Mouse (Mus musculus) embryonic facial prominence, embryonic 13.5 days (tissue): ENCODE measurements around the gene Hoxc4. TPM values are rescaled to one million over a fixed set of nuclear protein-coding genes. Genes with fewer than 3 reads are reported as not detected.

Source experiments
- ATAC-seq: fragments of 200-750 bp; cut with Nextera tagmentation; 2 replicates; pipeline ENCODE4 v1.8.0; 2017; ENCODE audit warnings: low read depth; ENCODE audit not compliant: insufficient number of reproducible peaks, insufficient read depth, low FRiP score, low TSS enrichment
- H3K27ac ChIP-seq: fragments of 300-500 bp; sonication (generic); 2 replicates; pipeline ENCODE4 v1.5.1; 2015; ENCODE audit warnings: moderate library complexity, mild to moderate bottlenecking, inconsistent platforms
- H3K27me3 ChIP-seq: fragments of 300-500 bp; sonication (generic); 2 replicates; pipeline ENCODE4 v1.6.1; 2015; ENCODE audit warnings: mild to moderate bottlenecking, inconsistent platforms
- H3K36me3 ChIP-seq: fragments of 300-500 bp; sonication (generic); 2 replicates; pipeline ENCODE4 v1.6.1; 2015; ENCODE audit warnings: mild to moderate bottlenecking, inconsistent platforms
- H3K4me1 ChIP-seq: fragments of 300-500 bp; sonication (generic); 2 replicates; pipeline ENCODE4 v1.6.1; 2015; ENCODE audit warnings: inconsistent platforms
- H3K4me2 ChIP-seq: fragments of 300-500 bp; sonication (generic); 2 replicates; pipeline ENCODE4 v1.6.1; 2015; ENCODE audit warnings: moderate library complexity, mild to moderate bottlenecking, inconsistent platforms
- H3K4me3 ChIP-seq: fragments of 300-500 bp; sonication (generic); 2 replicates; pipeline ENCODE4 v1.5.1; 2015; ENCODE audit warnings: mild to moderate bottlenecking, inconsistent platforms
- H3K9ac ChIP-seq: fragments of 300-500 bp; sonication (generic); 2 replicates; pipeline ENCODE4 v1.6.1; 2015; ENCODE audit warnings: mild to moderate bottlenecking, inconsistent platforms
- H3K9me3 ChIP-seq: fragments of 300-500 bp; sonication (generic); 2 replicates; pipeline ENCODE4 v1.6.1; 2016; ENCODE audit warnings: inconsistent platforms
- WGBS: fragments of 180-500 bp; shearing (Covaris S2); methylation state at CpG from one replicate; pipeline ENCODE4 v1.1.7; 2015; ENCODE audit warnings: mixed read lengths; 5-methylcytosine and 5-hydroxymethylcytosine counted together
- polyA plus RNA-seq: library from polyadenylated mRNA; unstranded; fragments of >200 nt; fragmentation: Nextera tagmentation; extraction: Ambion mirVana; gene quantifications from 2 replicates; pipeline ENCODE4 v1.2.1, GENCODE M21; 2015

The Hoxc4 gene
- polyA plus RNA-seq, 1 experiment from 2014 or later, result 1.7 TPM

GRCm38 (mm10) chr15:103005308-103005707 lies 13.4 kb upstream of the Hoxc4 start:
- Histone ChIP-seq H3K4me1 (0 out of 2 replicates have a peak, but pooled peaks cover 3% of the 10 kb centered on the region), H3K9ac (no peak overlapping the region), H3K27me3 (peaks cover 100% of the 10 kb centered on the region), H3K4me2 (no peak overlapping the region), H3K36me3 (no peaks in the 10 kb centered on the region), H3K9me3 (no peaks in the 10 kb centered on the region), H3K4me3 (no peak overlapping the region), H3K27ac (no peak overlapping the region)
- ATAC-seq, result no peak
- 1% methylated on average over 17 of the region's 17 CpGs for WGBS

- no peak for ATAC-seq
- H3K27me3 ChIP-seq, result peaks cover 100% of the 10 kb centered on the region
- H3K4me3 ChIP-seq, result no peak overlapping the region
- 4% methylated on average over 5 of the region's 5 CpGs for WGBS
- no peak overlapping the region for H3K4me2 ChIP-seq
- H3K27ac ChIP-seq, result no peak overlapping the region
- H3K9me3 ChIP-seq, result no peaks in the 10 kb centered on the region
- no peaks in the 10 kb centered on the region for H3K4me1 ChIP-seq
- H3K36me3 ChIP-seq, result no peaks in the 10 kb centered on the region
- H3K9ac ChIP-seq, result no peak overlapping the region
Observed at GRCm38 (mm10) chr15:103005797-103006196, 12.9 kb upstream of the Hoxc4 start.

- ATAC-seq, result no peak
- Histone ChIP-seq H3K36me3 (no peaks in the 10 kb centered on the region), H3K4me1 (no peaks in the 10 kb centered on the region), H3K9me3 (no peaks in the 10 kb centered on the region), H3K4me2 (no peak overlapping the region), H3K27me3 (peaks cover 100% of the 10 kb centered on the region), H3K27ac (no peak overlapping the region), H3K4me3 (no peak overlapping the region), H3K9ac (no peak overlapping the region)
- 4% methylated on average over 1 of the region's 1 CpGs for WGBS
Observed at GRCm38 (mm10) chr15:103006326-103006725, 12.4 kb upstream of the Hoxc4 start.

- H3K9ac ChIP-seq, result no peak overlapping the region
- H3K36me3 ChIP-seq, result no peaks in the 10 kb centered on the region
- no peak overlapping the region for H3K27ac ChIP-seq
- H3K9me3 ChIP-seq, result no peaks in the 10 kb centered on the region
- 1% methylated on average over 27 of the region's 27 CpGs for WGBS
- no peak overlapping the region for H3K4me3 ChIP-seq
- H3K4me2 ChIP-seq, result no peak overlapping the region
- H3K27me3 ChIP-seq, result peaks cover 99% of the 10 kb centered on the region
- peaks cover 5% of the 10 kb centered on the region for H3K4me1 ChIP-seq
- ATAC-seq, result no peak
Observed at GRCm38 (mm10) chr15:103009265-103010111, 9.2 kb upstream of the Hoxc4 start.

GRCm38 (mm10) chr15:103010112-103010846 lies 8.5 kb upstream of the Hoxc4 start:
- ATAC-seq, result no peak
- Histone ChIP-seq H3K9ac (no peak overlapping the region), H3K4me1 (peaks cover 5% of the 10 kb centered on the region), H3K4me2 (no peak overlapping the region), H3K4me3 (no peak overlapping the region), H3K36me3 (no peaks in the 10 kb centered on the region), H3K9me3 (no peaks in the 10 kb centered on the region), H3K27me3 (peaks cover 99% of the 10 kb centered on the region), H3K27ac (no peak overlapping the region)
- WGBS, result 2% methylated on average over 31 of the region's 31 CpGs

GRCm38 (mm10) chr15:103010847-103011555 lies 7.7 kb upstream of the Hoxc4 start:
- peaks cover 5% of the 10 kb centered on the region for H3K4me1 ChIP-seq
- no peak overlapping the region for H3K27ac ChIP-seq
- peaks cover 99% of the 10 kb centered on the region for H3K27me3 ChIP-seq
- 2% methylated on average over 28 of the region's 28 CpGs for WGBS
- no peak overlapping the region for H3K4me3 ChIP-seq
- no peak overlapping the region for H3K4me2 ChIP-seq
- H3K9ac ChIP-seq, result no peak overlapping the region
- no peaks in the 10 kb centered on the region for H3K9me3 ChIP-seq
- ATAC-seq, result no peak
- no peaks in the 10 kb centered on the region for H3K36me3 ChIP-seq

GRCm38 (mm10) chr15:103011928-103012486 lies 6.7 kb upstream of the Hoxc4 start:
- Histone ChIP-seq H3K4me2 (no peak overlapping the region), H3K27me3 (peaks cover 99% of the 10 kb centered on the region), H3K4me1 (peaks cover 5% of the 10 kb centered on the region), H3K36me3 (no peaks in the 10 kb centered on the region), H3K4me3 (no peak overlapping the region), H3K9me3 (no peaks in the 10 kb centered on the region), H3K27ac (no peak overlapping the region), H3K9ac (no peak overlapping the region)
- 2% methylated on average over 26 of the region's 26 CpGs for WGBS
- no peak for ATAC-seq

- Histone ChIP-seq H3K4me2 (peak overlapping the region; percentile 20; the same call in 1 of the 2 replicates), H3K27ac (no peak overlapping the region), H3K9ac (no peak overlapping the region), H3K4me1 (peaks cover 5% of the 10 kb centered on the region), H3K9me3 (no peaks in the 10 kb centered on the region), H3K27me3 (peaks cover 99% of the 10 kb centered on the region), H3K36me3 (no peaks in the 10 kb centered on the region), H3K4me3 (no peak overlapping the region)
- ATAC-seq, result no peak
- 3% methylated on average over 17 of the region's 17 CpGs for WGBS
Observed at GRCm38 (mm10) chr15:103013238-103013984, 5.3 kb upstream of the Hoxc4 start.

GRCm38 (mm10) chr15:103014166-103015008 lies 4.3 kb upstream of the Hoxc4 start:
- H3K36me3 ChIP-seq, result no peaks in the 10 kb centered on the region
- 1% methylated on average over 57 of the region's 57 CpGs for WGBS
- ATAC-seq, result no peak
- no peak overlapping the region for H3K27ac ChIP-seq
- peak overlapping the region; percentile 23 for H3K4me3 ChIP-seq
- H3K9ac ChIP-seq, result no peak overlapping the region
- peak overlapping the region; percentile 20 for H3K4me2 ChIP-seq
- H3K27me3 ChIP-seq, result peaks cover 99% of the 10 kb centered on the region
- no peaks in the 10 kb centered on the region for H3K9me3 ChIP-seq
- peaks cover 5% of the 10 kb centered on the region for H3K4me1 ChIP-seq

- Histone ChIP-seq H3K27ac (no peak overlapping the region), H3K9me3 (no peaks in the 10 kb centered on the region), H3K9ac (no peak overlapping the region), H3K4me1 (peaks cover 5% of the 10 kb centered on the region), H3K4me2 (peak overlapping the region; percentile 18; the same call in 1 of the 2 replicates), H3K4me3 (peak overlapping the region; percentile 14), H3K36me3 (no peaks in the 10 kb centered on the region), H3K27me3 (peaks cover 99% of the 10 kb centered on the region)
- ATAC-seq, result no peak
- under 1% methylated on average over 26 of the region's 28 CpGs for WGBS
Observed at GRCm38 (mm10) chr15:103015009-103015399, 3.7 kb upstream of the Hoxc4 start.
